Mouse (Mus musculus) stomach, embryonic 15.5 days (tissue): ENCODE results near the gene Fosl2. TPM values are rescaled to one million over a fixed set of nuclear protein-coding genes. Genes with fewer than 3 reads are reported as not detected.
"Not testable (repeated sequence)": the region's sequence is repeated elsewhere in the genome, so short reads cannot be mapped to it uniquely, and the experiment has no call there.

ENCODE experiments used
- ATAC-seq: fragments of 200-750 bp; cut with Nextera tagmentation; 2 replicates; pipeline ENCODE4 v1.8.0; 2017; ENCODE audit warnings: low read depth, moderate number of reproducible peaks, moderate TSS enrichment; ENCODE audit not compliant: insufficient read depth, low FRiP score
- H3K27ac ChIP-seq: fragments of 300-500 bp; sonication (generic); 2 replicates; pipeline ENCODE4 v1.5.1; 2015; ENCODE audit warnings: mild to moderate bottlenecking, inconsistent platforms
- H3K27me3 ChIP-seq: fragments of 300-500 bp; sonication (generic); replicated peaks from 2 replicates; pipeline ENCODE4 v1.6.1; 2015; ENCODE audit warnings: inconsistent platforms
- H3K36me3 ChIP-seq: fragments of 300-500 bp; sonication (generic); 2 replicates; pipeline ENCODE4 v1.6.1; 2015; ENCODE audit warnings: inconsistent platforms
- H3K4me1 ChIP-seq: fragments of 300-500 bp; sonication (generic); 2 replicates; pipeline ENCODE4 v1.6.1; 2015; ENCODE audit warnings: inconsistent platforms
- H3K4me2 ChIP-seq: fragments of 300-500 bp; sonication (generic); 2 replicates; pipeline ENCODE4 v1.6.1; 2015; ENCODE audit warnings: mild to moderate bottlenecking, inconsistent platforms
- H3K4me3 ChIP-seq: fragments of 300-500 bp; sonication (generic); replicated peaks from 2 replicates; pipeline ENCODE4 v1.5.1; 2015; ENCODE audit warnings: inconsistent platforms
- H3K9ac ChIP-seq: fragments of 300-500 bp; sonication (generic); 2 replicates; pipeline ENCODE4 v1.6.1; 2015; ENCODE audit warnings: inconsistent platforms
- H3K9me3 ChIP-seq: fragments of 300-500 bp; sonication (generic); 2 replicates; pipeline ENCODE4 v1.6.1; 2016; ENCODE audit warnings: inconsistent platforms
- WGBS: fragments of 180-500 bp; shearing (Covaris S2); methylation state at CpG from one replicate; pipeline ENCODE4 v1.1.7; 2015; 5-methylcytosine and 5-hydroxymethylcytosine counted together
- polyA plus RNA-seq: library from polyadenylated mRNA; unstranded; fragments of >200 nt; fragmentation: Nextera tagmentation; extraction: Ambion mirVana; gene quantifications from 2 replicates; pipeline ENCODE4 v1.2.1, GENCODE M21; 2015

Fosl2 gene
- polyA plus RNA-seq, 1 experiment from 2014 or later = 11.5 TPM

DNA sequence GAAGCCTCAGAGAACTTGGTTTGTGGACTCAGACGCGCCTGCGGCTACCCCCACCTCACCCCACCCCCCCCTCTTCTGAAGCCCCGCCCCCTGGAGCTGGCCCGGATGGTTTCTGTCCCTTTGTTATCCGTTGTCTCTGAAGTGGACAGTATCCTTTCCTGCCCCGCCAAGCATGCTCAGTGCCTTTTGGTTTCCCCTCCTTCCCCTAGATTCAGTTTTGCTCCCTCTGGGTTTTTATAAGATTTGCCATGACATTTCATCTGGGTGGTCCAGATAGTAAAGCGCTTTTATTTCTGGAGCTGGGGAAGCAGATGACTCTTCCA, 17.8 kb downstream of the Fosl2 start:
- H3K27me3 ChIP-seq = no peaks in the 10 kb centered on the region
- H3K4me3 ChIP-seq = no peak overlapping the region
- H3K27ac ChIP-seq = no peak overlapping the region
- H3K9me3 ChIP-seq = no peaks in the 10 kb centered on the region
- peaks cover 46% of the 10 kb centered on the region for H3K36me3 ChIP-seq
- peaks cover 21% of the 10 kb centered on the region; the same call in 1 of the 2 replicates for H3K4me1 ChIP-seq
- no peak for ATAC-seq
- H3K9ac ChIP-seq = no peak overlapping the region
- no peak overlapping the region for H3K4me2 ChIP-seq
- WGBS = 40% methylated on average over 8 of the region's 8 CpGs

DNA sequence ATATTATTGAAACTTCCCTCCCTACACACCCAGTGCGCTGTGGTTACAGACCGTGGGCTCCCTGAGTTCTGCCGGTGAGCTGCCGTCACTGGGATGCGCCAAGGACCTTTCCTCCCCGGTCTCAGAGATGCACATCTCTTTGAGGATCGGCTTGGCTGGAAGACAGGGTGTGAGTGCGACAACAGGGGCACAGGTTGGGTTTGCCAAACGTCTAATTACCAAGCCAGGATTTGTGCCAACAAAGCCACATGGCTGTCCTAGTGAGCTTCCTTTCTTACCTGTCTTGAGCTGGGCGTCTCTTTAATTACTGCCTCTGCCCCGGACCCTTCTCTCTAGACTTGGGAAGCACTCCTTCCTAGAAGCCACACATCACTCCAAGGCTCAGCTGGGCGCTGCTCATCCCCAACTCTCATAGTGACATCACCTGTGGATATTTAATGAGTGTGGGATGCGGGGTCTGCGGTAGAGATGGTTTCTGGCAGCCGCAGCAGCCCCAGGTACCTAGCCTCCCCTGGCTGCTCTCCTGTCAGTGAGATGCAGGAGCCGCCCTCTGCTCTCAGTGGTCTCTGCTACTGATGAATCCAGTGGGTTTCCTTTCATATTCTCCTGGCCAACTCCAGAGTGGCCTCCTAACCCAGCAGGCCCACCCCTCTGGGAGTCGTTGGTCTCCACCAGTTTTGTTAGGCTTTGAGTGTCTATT, 18.3 kb downstream of the Fosl2 start:
- H3K4me1 ChIP-seq = peaks cover 21% of the 10 kb centered on the region; the same call in 1 of the 2 replicates
- H3K27ac ChIP-seq = no peak overlapping the region
- no peak overlapping the region for H3K4me2 ChIP-seq
- no peak overlapping the region for H3K4me3 ChIP-seq
- no peaks in the 10 kb centered on the region for H3K27me3 ChIP-seq
- no peak for ATAC-seq
- no peak overlapping the region for H3K9ac ChIP-seq
- WGBS = 80% methylated on average over 17 of the region's 17 CpGs
- peaks cover 45% of the 10 kb centered on the region for H3K36me3 ChIP-seq
- no peaks in the 10 kb centered on the region for H3K9me3 ChIP-seq

DNA sequence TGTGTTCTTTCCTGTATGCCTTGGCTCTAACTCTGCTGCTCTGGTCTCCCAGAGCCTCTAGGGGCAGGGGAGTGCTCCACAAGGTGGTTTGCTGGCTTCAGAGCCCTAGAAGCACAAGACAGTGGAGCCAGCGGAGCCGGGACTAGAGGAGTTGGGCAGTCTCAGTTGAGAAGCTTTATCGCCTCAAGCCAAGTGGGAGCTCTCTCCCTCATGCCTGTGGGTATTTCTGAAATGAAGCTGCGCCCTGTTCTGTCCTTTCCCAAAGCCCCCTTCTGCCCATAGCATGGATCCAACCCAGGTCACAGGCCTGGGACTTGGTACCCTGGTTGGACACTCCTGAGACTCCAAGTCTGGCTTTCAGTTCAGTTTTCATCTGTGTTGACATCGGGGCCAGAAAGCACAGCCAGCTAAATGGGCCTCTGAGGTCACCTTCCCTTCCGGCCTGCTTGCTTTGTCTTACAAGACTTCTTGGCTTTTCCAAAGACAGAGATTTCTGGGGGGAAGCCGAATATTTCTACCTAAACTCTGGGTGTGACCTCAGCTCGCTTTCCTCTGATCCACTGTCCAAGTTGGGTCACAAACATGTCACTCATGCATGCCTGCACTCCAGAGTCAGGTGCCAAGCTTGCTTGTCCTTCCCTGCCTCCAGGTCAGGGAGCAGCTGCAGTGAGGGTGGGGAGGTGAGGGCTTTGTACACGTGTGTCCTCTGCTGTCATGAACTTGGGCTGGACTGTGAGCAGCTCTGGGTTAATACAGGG, 19.5 kb downstream of the Fosl2 start:
- no peak for ATAC-seq
- Histone ChIP-seq H3K9me3 (no peaks in the 10 kb centered on the region), H3K4me2 (no peak overlapping the region), H3K36me3 (peaks cover 35% of the 10 kb centered on the region), H3K4me3 (no peak overlapping the region), H3K27me3 (no peaks in the 10 kb centered on the region), H3K27ac (peak overlapping the region; percentile 4; the same call in 1 of the 2 replicates), H3K9ac (no peak overlapping the region), H3K4me1 (peaks cover 19% of the 10 kb centered on the region; the same call in 1 of the 2 replicates)
- 80% methylated on average over 9 of the region's 9 CpGs for WGBS

DNA sequence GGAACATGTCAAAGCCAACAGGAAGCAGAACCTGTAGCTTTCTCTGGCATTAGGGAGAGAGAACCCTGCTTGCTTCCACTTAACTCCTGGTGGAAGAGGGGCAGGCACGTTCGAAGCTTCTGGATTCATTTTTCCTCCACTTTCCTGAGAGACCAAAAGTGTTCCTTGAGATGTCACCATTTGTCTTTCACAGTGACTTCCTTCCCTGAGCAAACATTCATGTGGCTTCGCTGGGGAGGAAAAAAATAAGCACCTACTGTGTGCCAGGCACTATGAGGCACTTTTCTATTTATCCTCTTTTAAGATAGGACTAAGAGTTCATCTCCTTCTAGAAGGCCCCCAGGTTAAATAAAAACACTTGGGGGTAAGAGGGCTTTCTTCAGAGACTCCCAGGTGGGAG, 20.3 kb downstream of the Fosl2 start:
- H3K27me3 ChIP-seq = no peaks in the 10 kb centered on the region
- no peaks in the 10 kb centered on the region for H3K9me3 ChIP-seq
- no peak overlapping the region for H3K4me3 ChIP-seq
- WGBS = 80% methylated on average over 3 of the region's 3 CpGs
- no peak for ATAC-seq
- peaks cover 27% of the 10 kb centered on the region for H3K36me3 ChIP-seq
- H3K4me1 ChIP-seq = peaks cover 14% of the 10 kb centered on the region; the same call in 1 of the 2 replicates
- H3K4me2 ChIP-seq = no peak overlapping the region
- H3K9ac ChIP-seq = no peak overlapping the region
- 0 out of 2 replicates have a peak overlapping the region, but pooled peaks have one; percentile 4 for H3K27ac ChIP-seq

DNA sequence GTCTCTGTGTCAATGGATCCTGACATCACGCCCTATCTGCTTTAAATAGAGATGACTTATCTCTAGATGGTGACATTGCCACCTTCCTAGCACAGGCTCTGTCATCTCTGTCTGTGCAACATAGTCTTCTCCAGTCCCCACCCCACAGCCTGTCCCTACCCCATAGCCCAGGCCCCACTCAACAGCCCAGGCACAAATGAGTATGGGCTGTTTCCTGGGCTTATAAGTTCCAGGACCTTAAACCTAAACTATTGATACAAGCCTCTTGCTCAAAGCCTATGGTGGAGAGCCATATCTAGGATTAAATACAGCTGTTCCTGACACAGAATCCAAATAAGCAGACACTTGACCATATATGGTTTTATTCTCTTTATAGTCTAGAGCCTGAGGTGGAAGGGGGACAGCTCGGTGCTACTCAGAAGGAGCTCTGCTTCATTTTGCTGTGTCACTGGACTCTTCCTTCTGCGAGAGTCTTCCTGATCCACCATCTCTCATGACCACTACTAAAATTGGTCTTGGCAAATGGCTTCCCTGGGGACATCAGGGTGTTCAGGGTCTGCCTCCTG, 28.0 kb downstream of the Fosl2 start:
- no peak overlapping the region for H3K9ac ChIP-seq
- no peaks in the 10 kb centered on the region for H3K9me3 ChIP-seq
- H3K27ac ChIP-seq = peak overlapping the region; percentile 64
- no peaks in the 10 kb centered on the region for H3K36me3 ChIP-seq
- H3K27me3 ChIP-seq = no peaks in the 10 kb centered on the region
- 58% methylated on average over 3 of the region's 3 CpGs for WGBS
- H3K4me3 ChIP-seq = no peak overlapping the region
- H3K4me2 ChIP-seq = no peak overlapping the region
- peaks cover 2% of the 10 kb centered on the region; the same call in 1 of the 2 replicates for H3K4me1 ChIP-seq
- peak; percentile 60 for ATAC-seq

DNA sequence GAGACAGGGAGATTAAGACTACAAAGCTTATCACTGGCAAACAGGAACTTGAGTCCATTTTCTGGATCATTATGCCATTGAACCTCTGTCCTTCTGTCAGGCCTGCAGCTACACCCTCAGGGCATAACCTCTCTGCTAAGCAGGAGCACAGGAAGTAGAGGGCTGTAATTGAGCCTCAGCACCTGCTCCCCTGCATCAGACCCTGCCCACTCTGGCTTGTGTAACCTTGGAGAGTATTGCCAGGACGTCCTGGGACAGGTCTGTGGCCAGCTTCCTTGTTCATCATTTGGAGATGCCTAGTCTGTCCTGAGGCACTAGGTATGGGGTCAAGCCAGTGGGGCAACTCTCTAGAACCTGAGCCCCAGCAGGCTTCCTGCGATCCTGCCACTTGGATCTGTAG, 36.6 kb downstream of the Fosl2 start:
- Histone ChIP-seq H3K27ac (no peak overlapping the region), H3K4me1 (no peaks in the 10 kb centered on the region), H3K27me3 (no peaks in the 10 kb centered on the region), H3K36me3 (no peaks in the 10 kb centered on the region), H3K9me3 (no peaks in the 10 kb centered on the region), H3K4me2 (no peak overlapping the region), H3K9ac (no peak overlapping the region), H3K4me3 (no peak overlapping the region)
- no peak for ATAC-seq
- 71% methylated on average over 2 of the region's 2 CpGs for WGBS

DNA sequence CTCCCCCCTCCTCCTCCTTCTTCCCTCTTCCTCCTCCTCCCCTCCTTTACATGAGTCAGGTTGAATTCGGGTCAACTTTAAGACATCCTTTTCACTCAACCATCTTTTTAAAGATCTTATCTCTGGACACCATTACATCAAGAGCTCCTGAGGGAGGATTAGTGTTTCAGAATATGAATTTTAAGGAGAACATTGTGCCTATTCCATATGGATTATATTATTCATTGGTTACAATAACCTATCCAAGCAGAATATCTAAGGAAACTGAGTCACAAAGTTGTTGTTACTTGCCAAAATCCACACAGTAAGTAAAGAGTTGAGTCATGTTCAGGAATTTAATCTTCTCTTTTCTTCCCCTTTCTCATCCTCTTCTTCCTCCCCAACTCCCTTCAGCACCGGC, 41.2 kb downstream of the Fosl2 start:
- ATAC-seq = no peak

DNA sequence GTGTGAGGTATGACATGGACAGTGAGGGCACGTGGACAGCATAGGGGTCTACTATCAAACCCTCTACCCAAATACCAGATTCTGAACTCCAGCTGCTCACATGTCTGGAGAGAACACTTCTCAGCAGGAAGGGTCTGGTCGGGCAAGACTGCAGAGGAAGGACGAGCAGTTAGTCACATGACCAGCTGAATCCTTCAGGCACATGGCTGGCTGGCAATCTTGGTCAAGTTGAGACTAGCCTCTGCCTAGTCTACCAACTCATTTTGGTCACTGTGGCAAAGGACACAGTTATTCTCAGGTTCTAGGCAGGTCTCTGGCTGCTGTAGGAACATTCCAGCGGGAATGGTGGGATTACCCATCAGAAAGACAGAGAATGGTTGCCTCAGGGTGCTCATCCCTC, 42.1 kb downstream of the Fosl2 start:
- 65% methylated on average over 4 of the region's 4 CpGs for WGBS
- ATAC-seq = no peak
- Histone ChIP-seq H3K27me3 (no peaks in the 10 kb centered on the region), H3K36me3 (no peaks in the 10 kb centered on the region), H3K9ac (no peak overlapping the region), H3K4me1 (no peaks in the 10 kb centered on the region), H3K4me2 (no peak overlapping the region), H3K4me3 (no peak overlapping the region), H3K9me3 (no peaks in the 10 kb centered on the region), H3K27ac (no peak overlapping the region)

More for the DNA sequence above, 41.2 kb downstream of the Fosl2 start:
- no peak overlapping the region for H3K27ac ChIP-seq
- WGBS = 62% methylated on average over 2 of the region's 2 CpGs
- H3K9ac ChIP-seq = no peak overlapping the region
- no peaks in the 10 kb centered on the region for H3K27me3 ChIP-seq
- H3K4me2 ChIP-seq = no peak overlapping the region
- no peaks in the 10 kb centered on the region for H3K4me1 ChIP-seq
- H3K36me3 ChIP-seq = no peaks in the 10 kb centered on the region
- no peaks in the 10 kb centered on the region for H3K9me3 ChIP-seq
- H3K4me3 ChIP-seq = no peak overlapping the region

DNA sequence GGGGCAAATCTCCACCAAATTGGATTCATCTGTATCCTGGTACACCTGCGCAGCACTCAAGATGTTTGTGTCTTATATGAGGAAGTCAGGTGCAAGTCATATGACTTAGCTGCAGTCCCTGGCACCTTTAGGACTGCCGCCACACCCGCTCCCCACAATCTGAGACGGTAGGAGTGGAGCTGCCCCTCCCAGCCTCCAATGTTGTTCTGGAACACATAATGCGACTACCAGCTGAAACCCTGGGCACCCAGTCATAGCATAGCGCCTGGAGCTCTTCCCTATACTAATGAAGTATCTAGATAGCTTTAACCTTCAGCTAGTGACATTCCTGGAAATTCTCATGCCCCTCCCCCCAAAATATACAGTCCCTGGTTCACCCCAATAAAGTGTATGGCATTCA, 43.1 kb downstream of the Fosl2 start:
- ATAC-seq, H3K27me3 ChIP-seq, H3K4me2 ChIP-seq, H3K27ac ChIP-seq, H3K9ac ChIP-seq, H3K36me3 ChIP-seq, H3K4me1 ChIP-seq, H3K9me3 ChIP-seq, H3K4me3 ChIP-seq: not testable (repeated sequence)
- 69% methylated on average over 5 of the region's 6 CpGs for WGBS

DNA sequence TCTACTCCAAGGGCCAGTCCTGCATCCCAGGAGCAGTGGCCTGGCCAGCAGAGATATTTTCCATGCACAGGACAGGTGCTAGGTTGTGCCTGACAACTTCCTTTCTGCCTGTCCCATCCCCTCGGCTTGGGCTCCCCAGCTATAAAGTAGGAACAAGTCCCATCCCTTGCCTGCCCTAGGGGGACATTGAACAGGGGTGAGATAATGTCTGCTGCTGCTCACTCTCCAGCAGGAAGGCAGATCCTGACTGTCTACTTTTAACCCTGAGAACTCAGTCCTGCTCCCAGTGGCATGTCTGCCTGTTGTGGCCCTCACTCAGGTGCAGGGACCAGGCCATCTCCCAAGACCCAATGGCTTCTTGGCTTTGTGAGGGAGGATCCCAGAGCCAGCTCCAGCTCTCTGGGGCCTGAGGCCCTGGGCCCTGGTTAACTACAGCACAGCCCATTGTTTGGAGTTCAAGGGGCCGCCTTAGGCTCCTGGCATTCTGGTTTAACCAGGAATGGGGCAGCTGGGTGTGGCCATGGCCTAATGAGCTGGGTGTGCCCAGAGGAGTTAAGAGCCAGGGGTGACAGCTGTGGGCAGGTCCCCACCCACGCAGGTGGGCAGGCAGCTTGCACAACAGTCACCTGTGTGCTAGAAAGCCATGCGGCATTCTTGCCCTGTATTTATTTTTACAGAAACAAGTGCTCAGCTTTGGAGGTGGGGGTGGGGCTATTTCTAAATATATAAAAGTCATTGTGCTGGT, 47.5 kb downstream of the Fosl2 start:
- H3K27me3 ChIP-seq = no peaks in the 10 kb centered on the region
- no peaks in the 10 kb centered on the region for H3K9me3 ChIP-seq
- no peak overlapping the region for H3K4me3 ChIP-seq
- H3K9ac ChIP-seq = no peak overlapping the region
- H3K27ac ChIP-seq = peak overlapping the region; percentile 69
- no peaks in the 10 kb centered on the region for H3K36me3 ChIP-seq
- ATAC-seq = peak; percentile 88
- 55% methylated on average over 4 of the region's 4 CpGs for WGBS
- H3K4me2 ChIP-seq = no peak overlapping the region
- H3K4me1 ChIP-seq = no peaks in the 10 kb centered on the region

DNA sequence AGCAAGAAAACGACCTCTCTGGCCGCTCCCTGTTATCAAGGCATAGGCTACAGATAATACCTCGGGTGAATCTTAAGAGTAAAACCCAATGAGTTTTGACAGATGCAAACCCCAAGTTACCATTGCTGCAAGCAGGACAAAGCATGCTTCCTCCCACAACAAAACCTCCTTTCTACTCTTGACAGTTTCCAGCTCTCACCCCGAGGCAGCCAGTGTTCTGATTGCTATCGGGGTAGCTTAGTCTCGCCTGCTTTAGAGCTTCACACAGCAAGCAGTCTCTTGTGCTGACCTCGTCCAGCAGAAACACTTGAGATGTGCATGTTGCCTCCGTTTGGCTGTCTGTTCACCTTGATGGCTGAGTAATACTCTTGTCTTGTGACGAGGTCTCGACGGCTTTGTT, 52.1 kb downstream of the Fosl2 start:
- no peak overlapping the region for H3K4me3 ChIP-seq
- H3K4me2 ChIP-seq = no peak overlapping the region
- H3K9ac ChIP-seq = no peak overlapping the region
- H3K9me3 ChIP-seq = no peaks in the 10 kb centered on the region
- no peak for ATAC-seq
- no peaks in the 10 kb centered on the region for H3K36me3 ChIP-seq
- peaks cover 4% of the 10 kb centered on the region; the same call in 1 of the 2 replicates for H3K4me1 ChIP-seq
- no peak overlapping the region for H3K27ac ChIP-seq
- 48% methylated on average over 11 of the region's 11 CpGs for WGBS
- no peaks in the 10 kb centered on the region for H3K27me3 ChIP-seq

DNA sequence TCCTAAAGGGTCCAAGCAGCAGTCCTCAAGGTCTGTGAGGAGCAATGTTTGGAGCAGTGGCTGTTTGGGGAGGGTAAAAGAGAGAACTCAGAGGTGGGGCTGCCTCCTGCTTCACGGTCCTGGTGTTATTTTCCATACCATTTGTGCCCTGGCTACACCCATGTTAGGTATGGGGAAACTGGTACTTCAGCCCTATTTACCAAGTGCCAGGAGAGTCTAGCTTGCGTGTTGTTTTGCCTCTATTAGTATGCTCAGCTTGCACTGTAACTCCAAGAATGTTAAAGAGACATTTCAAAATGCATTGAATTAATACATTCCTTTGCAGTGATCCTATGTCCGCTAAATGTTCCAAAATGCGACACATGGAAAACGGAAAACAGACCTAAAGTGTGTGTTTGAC, 55.7 kb downstream of the Fosl2 start:
- no peak overlapping the region for H3K27ac ChIP-seq
- 66% methylated on average over 5 of the region's 5 CpGs for WGBS
- no peaks in the 10 kb centered on the region for H3K36me3 ChIP-seq
- H3K4me3 ChIP-seq = no peak overlapping the region
- ATAC-seq = no peak
- no peak overlapping the region for H3K4me2 ChIP-seq
- H3K9me3 ChIP-seq = no peaks in the 10 kb centered on the region
- H3K27me3 ChIP-seq = no peaks in the 10 kb centered on the region
- peaks cover 6% of the 10 kb centered on the region; the same call in 1 of the 2 replicates for H3K4me1 ChIP-seq
- H3K9ac ChIP-seq = no peak overlapping the region
